Mouse (Mus musculus) brown adipose tissue, adult 24 weeks (tissue): ENCODE data around the gene Slc38a3. TPM values are rescaled to one million over a fixed set of nuclear protein-coding genes. Genes with fewer than 3 reads are reported as not detected.

Source experiments
- H3K27ac ChIP-seq: fragments of 200-500 bp; replicated peaks from 2 replicates; pipeline ENCODE4 v1.5.1; 2012; ENCODE audit warnings: low read depth, mild to moderate bottlenecking, low read length
- H3K4me1 ChIP-seq: fragments of 200-500 bp; 2 replicates; pipeline ENCODE4 v1.6.1; 2012; ENCODE audit warnings: low read length, mixed read lengths; ENCODE audit not compliant: control insufficient read depth, insufficient read depth, insufficient read length
- H3K4me3 ChIP-seq: fragments of 200-500 bp; 2 replicates; pipeline ENCODE4 v1.5.1; 2012; ENCODE audit warnings: low read depth, mild to moderate bottlenecking, low read length, moderate library complexity; ENCODE audit not compliant: insufficient read depth
- polyA plus RNA-seq: library from polyadenylated mRNA; stranded (reverse); fragments of >200 nt; gene quantifications from 2 replicates; pipeline ENCODE4 v1.2.4, GENCODE M21; 2012; ENCODE audit not compliant: missing spikeins, insufficient read depth, insufficient read length

Slc38a3 gene
- polyA plus RNA-seq, 1 experiment: 0.83 TPM

DNA sequence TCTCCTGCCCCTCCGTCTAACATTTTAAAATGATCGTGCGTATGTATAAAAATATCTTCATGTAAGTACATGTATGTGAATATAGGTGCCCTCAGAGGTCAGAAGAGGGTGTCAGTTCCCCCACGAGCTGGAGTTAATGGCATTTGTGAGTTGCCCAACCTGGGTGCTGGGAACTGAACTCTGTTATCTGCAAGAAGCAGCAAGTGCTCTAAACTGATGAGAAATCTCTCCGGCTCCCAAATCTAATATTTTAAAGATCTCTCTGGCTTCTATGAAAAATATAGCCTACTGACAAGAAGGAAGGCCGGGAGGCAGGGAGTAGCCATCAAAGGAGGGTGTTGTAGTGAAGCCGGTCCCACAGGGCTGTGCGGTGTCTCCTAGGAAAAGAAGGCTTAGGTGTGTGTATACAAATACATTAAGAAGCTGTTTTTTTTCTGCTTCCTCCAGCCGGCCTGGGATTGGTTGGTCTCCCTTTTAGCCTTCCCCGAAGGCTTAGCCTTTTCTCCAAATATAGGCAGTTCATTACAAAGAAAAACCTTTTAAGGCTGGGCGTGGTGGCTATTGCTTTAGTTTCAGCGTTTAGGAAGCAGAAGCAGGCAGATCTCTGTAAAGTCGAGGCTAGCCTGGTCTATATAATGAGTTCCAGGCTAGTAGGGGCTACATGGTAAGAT is 25.7 kb downstream of the Slc38a3 start:
- peaks cover 6% of the 10 kb centered on the region for H3K4me1 ChIP-seq
- H3K27ac ChIP-seq: no peak overlapping the region
- H3K4me3 ChIP-seq: no peak overlapping the region

DNA sequence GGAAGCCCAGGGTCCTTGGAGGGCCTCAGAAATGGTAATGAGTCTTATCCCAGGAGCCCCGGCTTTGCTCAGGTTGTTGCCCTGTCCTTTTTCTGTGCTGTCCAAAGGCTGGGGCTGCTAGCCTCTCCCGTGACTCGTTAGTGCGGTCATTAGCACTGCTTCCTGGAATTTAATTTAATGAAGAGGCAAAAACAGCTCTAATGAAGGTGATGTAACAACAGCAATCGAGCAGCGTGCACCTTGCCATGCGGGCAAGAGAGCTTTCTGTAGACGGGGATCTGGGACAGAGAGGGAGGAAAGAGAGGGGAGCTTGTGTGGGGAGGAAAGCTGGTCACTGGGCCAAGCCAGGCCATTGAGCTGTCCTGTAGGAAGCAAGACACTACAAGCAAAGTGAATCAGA is 27.7 kb downstream of the Slc38a3 start:
- Histone ChIP-seq H3K4me1 (peaks cover 6% of the 10 kb centered on the region), H3K4me3 (no peak overlapping the region), H3K27ac (peak overlapping the region; percentile 72; the same call in 1 of the 2 replicates)

DNA sequence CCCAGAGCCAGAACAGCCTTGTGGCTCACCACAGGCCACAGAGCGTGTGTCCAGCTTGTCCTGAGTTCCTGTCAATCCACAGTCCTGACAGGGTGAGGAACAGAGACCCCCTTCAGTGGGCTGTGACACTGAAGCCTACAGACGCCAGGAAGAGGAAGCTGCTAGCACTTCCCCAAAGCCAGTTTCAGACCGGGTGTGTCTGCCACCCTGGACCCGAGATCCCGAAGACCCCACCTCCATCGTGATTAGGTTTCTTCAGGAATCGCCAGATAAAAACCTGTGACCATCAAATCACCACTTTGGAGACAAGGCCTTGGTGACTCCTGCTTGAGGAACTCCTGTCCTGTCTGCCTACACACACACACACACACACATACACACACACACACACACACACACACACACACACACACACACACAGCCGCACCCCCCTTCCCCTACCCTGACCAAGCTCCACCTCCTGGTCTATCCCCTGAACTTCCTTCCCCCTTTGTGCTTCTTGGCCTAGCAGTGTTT is 29.0 kb downstream of the Slc38a3 start:
- H3K4me3 ChIP-seq: no peak overlapping the region
- peaks cover 10% of the 10 kb centered on the region for H3K4me1 ChIP-seq
- H3K27ac ChIP-seq: peak overlapping the region; percentile 75

DNA sequence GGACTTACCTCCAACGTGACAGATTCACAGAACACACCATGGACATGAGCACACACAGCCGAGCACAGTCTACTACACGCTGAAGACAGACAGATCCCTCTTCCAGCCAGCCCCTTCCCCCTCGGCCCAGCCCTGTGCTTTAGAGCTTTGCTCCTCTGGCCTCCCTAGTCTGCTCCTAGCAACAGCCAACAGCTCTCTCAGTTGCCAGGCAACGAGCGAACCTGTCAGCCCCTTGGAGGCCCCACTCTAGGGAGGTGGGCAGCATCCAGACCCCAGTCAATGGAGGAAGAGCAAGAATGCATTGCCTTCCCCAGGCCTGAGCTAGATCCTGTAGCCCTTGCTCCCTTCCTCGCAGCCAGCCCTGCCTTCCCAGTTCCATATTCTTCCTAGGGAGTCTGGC is 32.3 kb downstream of the Slc38a3 start:
- Histone ChIP-seq H3K4me3 (no peak overlapping the region), H3K4me1 (peaks cover 10% of the 10 kb centered on the region), H3K27ac (no peak overlapping the region)

DNA sequence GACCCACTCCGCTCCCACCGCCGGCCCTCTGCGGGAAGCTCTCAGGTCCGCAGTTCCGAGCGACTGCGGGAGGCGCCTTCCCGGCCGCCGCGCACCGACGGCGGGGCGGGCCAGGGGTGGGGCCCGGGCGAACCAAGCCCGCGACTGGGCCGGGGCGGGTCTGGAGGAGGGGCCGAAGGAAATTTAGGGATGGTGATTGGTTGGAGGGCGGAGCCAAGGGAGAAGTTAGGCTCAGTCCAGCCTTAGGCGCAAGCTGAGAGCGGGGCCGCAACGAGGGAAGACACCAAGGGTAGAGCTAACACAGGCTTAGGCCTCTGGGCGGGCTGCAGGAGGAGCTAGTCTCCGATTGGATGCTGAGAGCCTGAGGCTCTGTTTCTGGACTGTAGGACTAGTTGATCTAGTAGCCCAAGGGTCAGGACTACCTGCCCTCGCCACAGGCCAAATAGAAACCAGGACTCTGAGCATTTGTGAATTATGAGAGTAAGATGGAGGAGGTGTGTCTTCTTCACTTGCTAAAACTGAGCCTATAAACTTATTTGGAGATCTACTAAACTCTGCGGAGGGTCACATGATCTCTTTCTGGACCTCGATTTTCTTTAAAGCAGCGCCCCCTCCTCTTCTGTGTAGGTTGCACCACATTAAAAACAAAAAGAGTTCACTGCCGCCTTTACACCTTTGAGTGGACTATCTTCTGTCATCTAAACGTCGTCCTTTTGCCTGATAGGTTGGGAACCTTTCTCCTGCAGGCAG is 33.9 kb downstream of the Slc38a3 start, which contains the start of gene Gnai2:
Gnai2 (minus strand) TSS at position 89 of the 750 bp plus-strand sequence.
- H3K4me3 ChIP-seq: peak within 1 kb of the TSS; percentile 77
- peaks cover 19% of the 10 kb centered on the region for H3K4me1 ChIP-seq
- peak within 1 kb of the TSS; percentile 95 for H3K27ac ChIP-seq

DNA sequence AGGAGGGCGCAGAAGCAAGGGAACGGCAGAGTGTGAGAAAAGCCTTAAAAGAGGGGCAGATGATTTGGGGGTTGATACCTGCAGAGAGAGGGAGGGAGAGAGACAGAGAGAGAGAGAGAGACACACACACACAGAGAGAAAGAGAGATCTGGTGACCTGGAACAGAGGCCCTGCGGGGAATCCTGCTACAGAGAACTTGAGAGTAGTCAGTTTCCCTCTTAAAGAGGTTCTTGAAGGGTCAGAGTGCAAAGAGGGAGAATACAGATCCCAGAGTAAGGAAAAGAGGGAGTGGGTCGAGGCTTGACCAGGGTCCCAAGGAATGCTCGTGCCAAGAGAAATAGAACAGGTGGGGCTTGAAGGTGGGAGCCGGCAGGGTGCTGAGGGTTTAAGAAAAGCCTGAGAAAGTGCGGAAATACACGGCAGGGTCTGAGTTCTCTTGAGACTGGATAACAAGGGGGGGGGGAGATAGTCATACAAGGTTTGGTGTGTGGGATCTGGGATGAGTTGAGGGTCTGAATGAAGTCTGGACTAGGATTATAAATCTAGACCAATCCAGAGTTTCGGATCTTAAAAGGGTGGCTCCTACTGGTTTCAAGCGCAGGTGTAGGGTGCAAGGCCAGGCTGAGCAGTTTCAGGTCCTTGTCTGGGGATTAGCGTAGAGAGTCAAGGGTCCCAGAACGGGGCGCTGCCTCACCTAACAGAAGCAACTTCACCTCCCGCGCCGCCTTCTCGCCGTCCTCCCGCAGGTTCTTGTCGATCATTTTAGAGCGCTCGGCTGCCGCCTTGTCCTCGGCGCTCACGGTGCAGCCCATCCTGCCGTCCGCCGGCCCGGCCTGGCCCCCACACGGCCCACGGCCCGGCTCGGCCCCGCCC is 34.7 kb downstream of the Slc38a3 start:
- H3K4me1 ChIP-seq: peaks cover 16% of the 10 kb centered on the region
- peak overlapping the region; percentile 95 for H3K27ac ChIP-seq
- H3K4me3 ChIP-seq: peak overlapping the region; percentile 77

DNA sequence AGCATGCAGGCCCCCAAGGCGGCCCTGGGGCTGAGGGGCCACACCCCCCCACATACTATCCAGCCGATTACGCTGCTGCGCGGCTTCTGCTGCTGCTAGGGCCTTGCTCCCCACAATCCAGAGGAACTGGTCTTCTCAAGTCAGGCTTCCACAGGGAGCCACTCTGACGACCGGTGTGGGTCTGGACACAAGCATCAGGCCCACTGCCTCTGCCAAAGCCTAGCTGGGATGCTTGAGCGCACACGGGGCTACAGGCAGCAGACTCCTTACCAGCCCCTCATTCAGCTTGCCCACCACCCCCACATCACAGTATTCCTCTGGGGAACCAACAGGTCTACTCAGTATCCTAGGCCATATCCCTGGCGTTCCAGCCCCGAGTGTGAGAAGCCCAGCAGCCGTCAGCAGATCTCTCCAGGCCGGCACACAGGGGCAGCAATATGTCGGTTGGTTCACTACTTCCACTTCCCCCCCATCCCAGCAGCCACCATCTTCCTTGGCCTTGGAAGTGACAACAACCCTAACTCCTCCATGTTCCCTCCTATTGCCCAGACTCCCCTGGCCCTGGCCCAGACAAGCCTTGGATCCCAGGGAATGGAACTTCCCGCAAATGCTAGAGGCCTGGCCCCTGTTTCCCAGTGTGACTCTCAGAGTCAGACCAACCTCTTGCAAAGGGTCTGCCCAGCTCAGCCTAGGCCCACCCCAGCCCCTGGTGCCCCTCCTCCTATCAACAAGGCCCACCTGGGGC is 35.5 kb downstream of the Slc38a3 start:
- Histone ChIP-seq H3K4me1 (peaks cover 20% of the 10 kb centered on the region), H3K27ac (peak overlapping the region; percentile 95), H3K4me3 (peak overlapping the region; percentile 77)

DNA sequence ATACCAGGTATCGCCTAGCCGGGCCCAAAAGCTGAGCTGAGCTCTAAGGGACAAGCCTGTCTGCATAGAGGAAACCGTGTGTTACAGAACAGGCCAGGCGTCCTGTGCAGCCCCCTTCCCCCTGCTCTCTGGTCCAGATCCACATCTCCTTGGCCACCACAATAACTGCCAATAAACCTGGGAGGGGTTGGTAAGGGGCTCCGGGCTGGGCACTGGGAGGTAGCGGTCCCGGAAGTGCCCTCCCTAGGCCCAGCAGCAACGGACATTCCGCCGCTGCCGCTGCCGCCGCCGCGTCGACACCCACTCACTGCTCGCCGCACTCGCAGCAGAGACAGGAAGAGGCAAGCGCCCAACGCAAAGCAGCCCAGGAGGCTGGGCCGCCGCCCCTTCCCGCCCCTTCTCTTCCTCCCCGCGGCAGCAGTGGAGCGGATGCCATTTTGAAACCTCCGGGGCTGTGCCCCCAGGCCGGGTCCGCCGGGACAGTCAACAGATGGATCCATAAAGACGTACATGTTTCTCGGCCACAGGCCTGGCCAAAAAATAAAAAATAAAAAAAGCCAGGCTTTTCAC is 36.2 kb downstream of the Slc38a3 start:
- Histone ChIP-seq H3K4me3 (peak overlapping the region; percentile 77), H3K4me1 (peaks cover 20% of the 10 kb centered on the region)

DNA sequence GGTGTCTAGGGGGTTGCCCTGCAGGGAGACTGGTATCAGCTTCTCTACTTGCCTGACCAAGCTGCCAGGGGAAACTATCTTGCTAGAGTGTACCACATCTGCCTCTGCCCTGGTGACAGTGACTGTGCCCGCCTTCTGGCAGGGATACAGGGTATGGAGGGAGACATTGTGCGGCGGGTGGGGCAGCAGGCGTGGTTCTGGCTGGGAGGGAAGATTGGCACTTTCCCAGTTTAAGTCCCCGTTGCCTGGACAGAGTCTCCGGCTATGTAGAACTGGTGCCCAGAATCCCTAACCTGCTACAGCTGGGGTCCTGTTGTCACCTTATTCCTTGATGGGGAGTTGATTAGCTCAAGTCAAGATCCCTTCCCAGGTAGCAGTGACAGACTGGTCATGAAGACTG is 36.9 kb downstream of the Slc38a3 start:
- Histone ChIP-seq H3K4me1 (peaks cover 26% of the 10 kb centered on the region), H3K4me3 (peak overlapping the region; percentile 77), H3K27ac (peak overlapping the region; percentile 88)

More for the DNA sequence above, 36.2 kb downstream of the Slc38a3 start:
- peak overlapping the region; percentile 95 for H3K27ac ChIP-seq

DNA sequence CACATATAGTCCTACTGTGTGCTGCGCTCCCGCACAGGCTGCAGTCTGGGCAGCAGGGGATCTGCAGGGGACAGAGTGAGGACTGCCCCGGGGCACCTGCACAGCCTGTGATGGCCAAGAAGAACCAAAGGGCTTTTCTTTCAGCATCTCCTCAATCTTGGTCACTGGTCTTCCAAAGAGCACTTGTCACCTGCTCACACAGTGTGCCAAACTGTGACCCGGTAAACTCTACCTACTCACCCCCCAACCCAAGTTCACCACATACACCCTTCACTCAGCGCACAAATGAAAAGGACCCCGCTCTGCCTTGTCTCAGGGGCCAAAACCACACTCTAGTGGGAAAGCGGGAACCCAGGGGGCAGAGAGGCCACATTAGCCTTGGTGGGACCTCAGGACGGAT is 37.5 kb downstream of the Slc38a3 start:
- Histone ChIP-seq H3K4me1 (peaks cover 29% of the 10 kb centered on the region), H3K4me3 (peak overlapping the region; percentile 77), H3K27ac (peak overlapping the region; percentile 88)

DNA sequence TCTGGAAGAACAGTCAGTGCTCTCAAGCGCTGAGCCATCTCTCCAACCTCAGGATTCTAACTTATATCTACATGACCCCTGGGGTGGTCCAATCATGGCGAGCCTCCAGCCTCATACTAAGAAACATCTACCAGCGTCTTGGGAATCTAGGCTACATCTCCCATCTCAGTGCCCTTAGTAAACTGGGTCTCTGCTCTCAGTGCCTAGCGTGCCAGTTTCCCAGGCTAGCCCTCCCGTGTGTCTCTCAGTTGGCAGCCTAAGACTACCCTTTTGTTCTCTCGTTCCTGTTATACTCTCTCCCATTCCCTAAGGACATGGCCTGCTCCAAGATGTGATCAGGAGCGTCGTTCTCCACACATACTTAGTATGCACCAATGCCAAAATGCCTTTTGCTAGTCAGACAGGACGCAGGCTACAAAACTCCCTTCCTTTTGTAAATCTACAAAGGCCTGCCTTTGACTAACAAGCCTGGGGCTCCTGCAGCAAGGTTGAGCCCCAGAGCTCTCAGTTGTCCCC is 38.0 kb downstream of the Slc38a3 start:
- Histone ChIP-seq H3K4me3 (peak overlapping the region; percentile 77), H3K4me1 (peaks cover 29% of the 10 kb centered on the region)

DNA sequence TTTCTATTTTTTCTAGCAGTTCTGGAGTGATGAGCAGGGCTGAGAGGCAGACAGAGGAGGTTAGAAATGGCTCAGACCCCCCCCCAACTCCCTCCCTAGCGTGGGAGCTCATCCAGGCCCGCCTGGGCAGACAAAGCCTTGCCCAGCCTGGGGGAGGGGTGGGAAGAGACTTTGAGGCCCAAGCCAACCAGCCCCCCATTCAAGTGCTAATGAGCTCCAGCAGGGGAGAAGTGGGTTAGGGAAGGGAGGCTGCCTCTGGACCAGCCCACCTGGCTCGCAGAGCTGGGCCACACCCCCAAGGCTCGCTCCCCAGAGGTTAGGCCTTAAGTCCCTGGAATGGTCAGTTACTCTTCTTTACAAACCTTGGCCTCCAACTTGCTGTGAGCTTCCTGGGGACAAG is 38.8 kb downstream of the Slc38a3 start:
- H3K4me1 ChIP-seq: peaks cover 29% of the 10 kb centered on the region
- H3K4me3 ChIP-seq: peak overlapping the region; percentile 24; the same call in 1 of the 2 replicates
- peak overlapping the region; percentile 88 for H3K27ac ChIP-seq

More for the DNA sequence above, 38.0 kb downstream of the Slc38a3 start:
- H3K27ac ChIP-seq: peak overlapping the region; percentile 88

DNA sequence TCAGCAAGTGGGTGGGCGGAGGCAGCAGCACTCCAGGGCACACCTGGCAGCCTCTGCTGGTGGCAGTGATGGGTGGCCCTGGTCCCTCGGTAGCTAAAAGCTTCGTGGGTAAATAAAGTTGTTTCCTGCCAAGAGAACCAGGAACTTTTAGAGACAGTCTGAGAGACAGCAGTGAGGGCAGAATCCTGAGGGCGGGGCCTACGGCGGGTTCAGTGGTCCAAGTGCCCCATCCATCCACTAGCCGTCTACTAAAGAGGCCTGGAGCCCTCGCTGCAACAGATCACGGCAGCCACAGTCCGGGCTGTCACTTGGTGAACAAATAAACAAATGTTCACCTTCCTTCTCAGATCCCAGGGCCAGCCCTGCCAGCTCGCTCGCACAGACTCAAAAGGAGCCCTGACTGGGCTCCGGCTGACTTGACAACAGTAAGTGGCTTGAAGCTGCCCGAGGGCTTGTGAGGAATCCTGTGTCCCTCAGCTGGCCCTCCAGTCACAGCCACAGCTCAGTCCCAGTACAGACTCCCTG is 39.4 kb downstream of the Slc38a3 start:
- Histone ChIP-seq H3K27ac (peak overlapping the region; percentile 88), H3K4me3 (peak overlapping the region; percentile 24)

DNA sequence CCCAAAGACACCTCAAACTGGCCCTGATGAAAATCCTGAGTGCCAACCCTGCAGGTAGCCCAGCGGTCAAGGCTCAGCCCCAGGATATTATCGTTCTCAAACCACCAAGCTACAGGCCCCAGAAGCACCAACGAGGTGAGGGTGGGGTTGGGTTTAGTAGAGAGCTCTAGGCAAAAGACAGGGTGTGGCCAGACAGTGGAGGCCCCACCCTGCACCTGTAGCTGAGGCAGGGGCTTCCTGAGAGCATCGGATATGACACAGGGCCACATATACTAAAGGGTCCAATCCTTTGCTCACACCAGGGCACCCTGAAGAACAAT is 40.0 kb downstream of the Slc38a3 start:
- H3K27ac ChIP-seq: peak overlapping the region; percentile 88
- H3K4me1 ChIP-seq: peaks cover 38% of the 10 kb centered on the region
- peak overlapping the region; percentile 24 for H3K4me3 ChIP-seq

More for the DNA sequence above, 39.4 kb downstream of the Slc38a3 start:
- peaks cover 35% of the 10 kb centered on the region for H3K4me1 ChIP-seq
